Mouse (Mus musculus) brown adipose tissue, adult 24 weeks (tissue): Measurements from ENCODE around the gene Zfp592. TPM values are rescaled to one million over a fixed set of nuclear protein-coding genes. Genes with fewer than 3 reads are reported as not detected.

Experiments used
- H3K27ac ChIP-seq: fragments of 200-500 bp; replicated peaks from 2 replicates; pipeline ENCODE4 v1.5.1; 2012; ENCODE audit warnings: low read depth, mild to moderate bottlenecking, low read length
- H3K4me1 ChIP-seq: fragments of 200-500 bp; 2 replicates; pipeline ENCODE4 v1.6.1; 2012; ENCODE audit warnings: low read length, mixed read lengths; ENCODE audit not compliant: control insufficient read depth, insufficient read depth, insufficient read length
- H3K4me3 ChIP-seq: fragments of 200-500 bp; 2 replicates; pipeline ENCODE4 v1.5.1; 2012; ENCODE audit warnings: low read depth, mild to moderate bottlenecking, low read length, moderate library complexity; ENCODE audit not compliant: insufficient read depth
- polyA plus RNA-seq: library from polyadenylated mRNA; stranded (reverse); fragments of >200 nt; gene quantifications from 2 replicates; pipeline ENCODE4 v1.2.4, GENCODE M21; 2012; ENCODE audit not compliant: missing spikeins, insufficient read depth, insufficient read length

Zfp592 gene
- polyA plus RNA-seq, 1 experiment = 15.6 TPM

DNA sequence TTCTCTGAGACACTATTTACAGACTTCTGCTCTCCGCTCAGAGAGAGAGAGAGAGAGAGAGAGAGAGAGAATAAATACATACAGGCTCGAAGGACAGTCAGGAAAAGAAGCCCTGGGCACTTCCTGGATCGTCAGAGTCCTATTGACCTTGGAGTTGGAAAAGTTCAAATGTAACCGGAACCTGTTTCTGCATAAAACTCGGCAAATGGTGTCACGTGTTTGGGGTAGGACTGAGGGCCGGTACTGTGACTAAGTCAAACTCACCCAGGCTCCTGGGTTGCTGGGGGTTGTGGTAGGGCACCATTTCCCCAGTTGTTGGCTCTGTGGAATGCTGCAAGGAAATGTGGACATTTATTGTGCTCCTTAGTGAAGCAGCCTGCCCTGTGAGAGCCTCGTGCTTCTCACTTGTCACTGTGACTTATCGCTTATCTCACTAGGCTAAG lies 65.3 kb downstream of the Zfp592 start:
- H3K4me1 ChIP-seq = peaks cover 10% of the 10 kb centered on the region; the same call in 1 of the 2 replicates
- H3K27ac ChIP-seq = peak overlapping the region; percentile 12
- no peak overlapping the region for H3K4me3 ChIP-seq

DNA sequence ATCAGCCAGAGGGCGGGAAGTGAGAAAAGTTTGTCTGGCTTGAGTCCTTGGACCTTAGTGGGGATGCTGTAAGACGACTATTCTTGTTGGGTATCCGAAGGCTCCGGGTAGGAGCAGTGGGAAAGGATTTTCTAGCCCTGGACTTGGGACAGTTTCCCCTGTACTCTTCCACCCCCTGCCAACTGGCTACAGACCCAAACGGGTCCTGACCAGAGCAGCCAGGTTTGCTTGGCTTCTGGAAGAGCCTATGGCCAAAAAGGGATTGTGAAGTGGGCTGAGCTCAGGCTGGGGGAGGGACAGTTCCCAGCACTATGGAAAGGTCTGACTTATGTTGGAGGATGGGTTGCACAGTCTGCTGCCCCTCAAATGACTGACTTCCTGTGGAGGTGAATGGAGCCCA lies 65.9 kb downstream of the Zfp592 start:
- Histone ChIP-seq H3K4me3 (no peak overlapping the region), H3K27ac (no peak overlapping the region), H3K4me1 (peaks cover 10% of the 10 kb centered on the region; the same call in 1 of the 2 replicates)

DNA sequence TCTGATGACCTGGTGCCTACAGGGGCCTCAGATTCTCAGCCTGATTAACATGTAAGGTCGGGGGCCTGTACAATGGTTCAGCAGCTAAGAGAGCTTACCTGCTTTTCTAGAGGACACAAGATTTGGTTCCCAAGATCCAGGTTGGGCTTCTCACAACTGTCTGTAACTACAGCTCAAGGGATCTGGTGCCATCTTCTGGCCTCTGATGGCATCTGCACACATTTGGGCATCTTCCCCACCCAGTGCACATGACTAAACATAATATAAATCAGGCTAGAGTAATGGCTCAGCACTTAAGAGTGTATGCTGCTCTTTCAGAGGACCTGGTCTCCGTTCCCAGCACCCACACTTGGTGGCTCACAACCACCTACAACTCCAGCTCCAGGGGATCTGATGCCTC lies 67.4 kb downstream of the Zfp592 start:
- Histone ChIP-seq H3K4me3 (no peak overlapping the region), H3K27ac (no peak overlapping the region), H3K4me1 (peaks cover 10% of the 10 kb centered on the region; the same call in 1 of the 2 replicates)

DNA sequence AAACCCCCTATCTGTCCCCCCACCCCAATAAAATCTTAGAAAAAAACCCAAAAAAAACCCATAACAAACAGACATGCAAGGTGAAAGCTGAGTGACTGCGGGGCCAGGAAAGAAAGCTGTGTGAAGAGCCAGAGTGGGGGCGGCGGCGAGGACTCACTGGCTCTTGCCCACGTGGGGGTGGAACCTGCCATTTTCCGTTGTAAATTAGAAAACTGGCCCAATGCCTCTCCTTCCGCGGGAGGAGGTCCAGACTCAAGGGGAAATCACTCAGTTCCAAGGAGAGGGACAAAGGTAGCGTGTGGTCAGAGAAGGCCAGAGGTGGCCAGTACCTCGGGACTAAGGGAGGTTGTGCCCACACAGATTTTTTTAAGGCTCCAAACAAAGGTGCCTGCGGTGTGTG lies 68.5 kb downstream of the Zfp592 start:
- no peak overlapping the region for H3K4me3 ChIP-seq
- no peak overlapping the region for H3K27ac ChIP-seq
- H3K4me1 ChIP-seq = peaks cover 10% of the 10 kb centered on the region; the same call in 1 of the 2 replicates

DNA sequence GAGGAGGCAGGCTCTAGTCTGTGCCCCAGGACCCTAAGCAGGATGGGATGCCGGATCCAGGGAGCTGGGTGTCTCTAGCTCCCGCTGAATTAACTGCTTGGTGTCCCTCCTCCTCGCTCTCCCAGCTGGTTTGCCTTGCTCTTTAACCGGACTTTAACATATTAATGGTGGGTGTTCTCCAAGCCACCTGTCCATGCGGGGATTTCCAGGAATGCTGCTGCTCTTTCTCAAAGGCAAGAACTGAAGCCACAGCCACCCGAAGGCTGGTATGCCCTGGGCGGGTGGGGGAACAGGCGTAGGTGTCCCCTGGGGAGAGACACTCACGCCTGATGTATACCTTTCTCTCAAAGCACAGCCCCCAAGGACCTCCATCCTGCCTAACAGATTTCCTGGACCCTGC lies 69.9 kb downstream of the Zfp592 start:
- no peak overlapping the region for H3K27ac ChIP-seq
- peaks cover 9% of the 10 kb centered on the region; the same call in 1 of the 2 replicates for H3K4me1 ChIP-seq
- H3K4me3 ChIP-seq = no peak overlapping the region

DNA sequence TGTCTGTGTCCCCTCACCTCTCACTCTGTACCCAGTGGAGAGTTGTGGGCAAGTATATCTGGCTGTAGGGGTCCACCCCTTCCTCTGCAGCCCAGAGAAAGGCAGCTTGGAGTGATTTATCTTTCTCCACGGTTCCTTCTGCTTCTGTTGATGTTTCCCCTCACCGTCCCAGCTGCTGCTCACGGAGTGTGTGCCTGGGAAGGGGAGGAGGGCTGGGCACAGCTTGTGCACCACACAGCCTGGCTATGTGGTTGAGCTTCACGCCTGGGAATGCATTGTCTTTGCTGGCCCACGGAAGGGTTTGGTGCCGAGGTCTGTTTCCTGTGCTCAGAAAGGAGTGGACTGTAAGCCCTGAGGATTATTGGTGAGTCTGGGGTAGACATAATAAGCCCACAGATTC lies 73.2 kb downstream of the Zfp592 start:
- Histone ChIP-seq H3K27ac (no peak overlapping the region), H3K4me1 (peaks cover 3% of the 10 kb centered on the region; the same call in 1 of the 2 replicates), H3K4me3 (no peak overlapping the region)

DNA sequence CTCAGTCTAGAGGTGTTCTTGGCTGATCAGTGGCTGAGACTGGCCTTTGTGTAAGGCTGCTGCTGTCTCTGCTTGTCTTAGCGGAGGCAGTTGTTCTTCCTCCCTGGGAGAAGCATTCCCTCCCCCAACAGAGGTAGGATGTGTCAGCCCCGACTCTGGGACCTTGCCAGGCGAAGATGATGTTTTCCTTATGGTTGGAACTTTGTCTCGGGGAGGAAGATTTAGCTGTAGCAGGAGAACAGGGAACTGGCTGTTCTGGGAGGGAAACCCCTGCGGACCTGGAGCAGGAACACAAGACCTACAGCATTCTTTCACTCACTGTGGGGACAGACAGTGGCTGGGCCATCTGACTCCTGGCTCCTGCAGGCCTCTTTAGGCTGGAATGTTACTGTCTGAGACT lies 79.0 kb downstream of the Zfp592 start:
- no peak overlapping the region for H3K4me3 ChIP-seq
- H3K27ac ChIP-seq = peak overlapping the region; percentile 19
- H3K4me1 ChIP-seq = peaks cover 6% of the 10 kb centered on the region

DNA sequence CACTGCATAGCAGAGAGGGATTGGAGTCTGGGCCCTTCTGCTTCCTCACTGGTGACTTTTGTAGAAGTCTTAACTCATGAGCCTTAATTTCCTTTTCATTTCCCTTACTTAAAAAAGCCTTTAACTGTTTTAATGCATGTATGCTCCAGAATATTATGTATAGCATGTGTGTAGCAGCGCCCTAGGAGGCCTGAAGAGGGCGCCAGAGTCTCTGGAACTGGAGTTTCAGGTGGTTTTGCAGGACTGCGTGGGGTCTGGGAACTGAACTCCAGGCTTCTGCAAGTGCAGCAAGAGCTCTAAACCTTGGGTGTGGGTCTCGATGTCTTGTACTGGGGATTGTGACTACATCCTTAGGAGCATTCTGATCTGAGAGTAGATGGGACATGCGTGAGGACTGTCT lies 79.8 kb downstream of the Zfp592 start:
- Histone ChIP-seq H3K27ac (0 out of 2 replicates have a peak overlapping the region, but pooled peaks have one; percentile 19), H3K4me1 (peaks cover 6% of the 10 kb centered on the region), H3K4me3 (no peak overlapping the region)

DNA sequence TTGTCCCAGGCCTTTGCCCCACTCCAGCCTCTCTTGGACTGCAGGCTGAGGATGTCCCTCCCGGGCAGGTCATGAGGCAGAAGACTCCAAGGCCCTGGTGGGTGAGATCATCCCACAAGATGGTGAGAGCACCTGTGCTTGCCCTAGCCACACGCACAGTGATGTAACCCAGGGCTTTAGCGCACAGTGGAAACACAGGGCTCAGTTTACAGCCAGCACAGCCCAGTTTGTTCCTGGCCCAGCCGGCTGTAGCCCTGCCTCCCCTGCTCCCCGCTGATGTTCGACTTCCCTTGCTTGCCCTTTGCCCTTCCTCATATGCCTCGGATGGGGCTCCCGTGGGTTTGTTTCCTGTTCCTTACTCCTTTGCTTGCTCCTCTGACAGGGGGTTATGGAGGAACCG lies 81.1 kb downstream of the Zfp592 start:
- Histone ChIP-seq H3K4me3 (no peak overlapping the region), H3K4me1 (peaks cover 6% of the 10 kb centered on the region), H3K27ac (no peak overlapping the region)

DNA sequence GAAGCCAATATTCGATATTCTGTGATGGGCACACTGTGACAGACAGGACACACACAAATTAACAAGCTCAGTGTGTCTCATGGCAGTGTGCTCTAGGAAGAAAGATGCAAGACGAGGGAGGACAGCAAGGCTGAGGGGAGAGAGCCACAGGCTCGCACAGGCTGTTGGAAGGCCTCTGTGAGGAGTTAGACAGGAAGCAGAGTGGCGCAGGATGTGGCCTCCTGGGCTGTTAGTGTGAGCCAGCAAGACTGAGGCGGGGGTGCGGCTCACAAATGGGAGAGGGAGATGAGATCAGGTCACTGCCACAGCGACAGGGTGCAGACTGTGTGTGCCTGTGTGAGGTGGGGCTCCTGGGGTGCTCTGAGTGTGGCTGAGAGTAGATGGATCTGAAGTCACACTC lies 81.8 kb downstream of the Zfp592 start:
- Histone ChIP-seq H3K27ac (no peak overlapping the region; the same call in 1 of the 2 replicates), H3K4me3 (no peak overlapping the region), H3K4me1 (peaks cover 6% of the 10 kb centered on the region)

DNA sequence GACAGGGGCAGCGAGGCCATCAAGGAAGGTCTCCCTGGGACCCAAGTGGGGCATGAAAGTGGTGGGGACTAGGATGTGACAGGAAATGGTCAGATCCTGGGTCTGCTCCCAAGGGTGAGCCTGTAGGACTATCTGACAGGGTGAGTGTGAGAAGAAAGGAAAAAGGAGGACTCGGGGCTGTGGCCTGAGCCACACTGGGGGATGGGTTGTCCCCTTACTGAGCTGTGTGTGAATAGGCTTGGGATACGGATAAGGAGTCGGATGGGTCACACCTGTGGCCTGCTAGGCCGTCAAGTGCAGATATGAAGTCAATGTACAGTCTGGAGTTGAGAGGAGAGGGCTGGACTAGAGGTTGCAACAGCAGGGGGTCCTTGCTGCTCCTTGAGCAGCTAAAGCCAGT lies 82.3 kb downstream of the Zfp592 start:
- Histone ChIP-seq H3K4me3 (no peak overlapping the region), H3K27ac (no peak overlapping the region; the same call in 1 of the 2 replicates), H3K4me1 (peaks cover 7% of the 10 kb centered on the region)

DNA sequence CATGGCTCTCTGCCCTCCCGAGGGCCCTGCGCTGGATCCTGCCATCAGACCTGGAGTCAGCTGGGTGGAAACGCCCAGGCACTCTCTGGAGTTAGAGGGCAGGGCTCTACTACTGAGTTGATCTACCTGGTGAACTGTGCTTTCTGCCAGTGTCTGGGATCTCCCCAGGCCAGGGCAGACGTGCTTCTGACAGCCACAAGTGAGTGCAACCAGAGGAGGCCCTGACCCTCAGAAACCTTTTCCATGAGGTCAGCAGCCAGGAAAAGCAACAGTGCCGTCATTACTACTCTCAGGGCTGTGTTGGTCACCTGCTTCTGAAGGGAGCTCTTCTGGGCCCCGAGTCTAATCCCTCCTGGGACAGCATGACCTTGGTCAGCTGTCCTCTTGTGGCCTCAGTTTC lies 83.5 kb downstream of the Zfp592 start:
- Histone ChIP-seq H3K4me3 (no peak overlapping the region), H3K27ac (no peak overlapping the region), H3K4me1 (peaks cover 11% of the 10 kb centered on the region)

DNA sequence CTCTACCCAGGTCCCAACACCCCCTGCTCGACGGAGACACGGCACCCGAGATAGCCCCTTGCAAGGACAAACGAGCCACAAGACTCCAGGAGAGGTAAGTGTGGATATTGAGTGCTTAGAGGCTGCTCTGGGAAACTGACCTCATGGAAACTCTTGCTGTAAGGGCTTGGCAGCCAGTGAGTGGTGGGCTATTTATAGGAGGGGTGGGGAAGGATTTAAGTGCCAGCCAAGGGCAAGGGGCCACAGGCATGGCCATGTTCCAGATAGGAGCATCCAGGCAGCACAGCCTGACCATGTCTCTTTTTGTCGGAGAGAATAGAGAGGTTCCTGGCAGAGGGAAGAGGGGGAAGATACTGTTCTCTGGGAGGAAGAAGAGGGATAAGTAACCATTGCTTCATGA lies 85.3 kb downstream of the Zfp592 start:
- Histone ChIP-seq H3K4me1 (peaks cover 11% of the 10 kb centered on the region), H3K27ac (no peak overlapping the region), H3K4me3 (no peak overlapping the region)

DNA sequence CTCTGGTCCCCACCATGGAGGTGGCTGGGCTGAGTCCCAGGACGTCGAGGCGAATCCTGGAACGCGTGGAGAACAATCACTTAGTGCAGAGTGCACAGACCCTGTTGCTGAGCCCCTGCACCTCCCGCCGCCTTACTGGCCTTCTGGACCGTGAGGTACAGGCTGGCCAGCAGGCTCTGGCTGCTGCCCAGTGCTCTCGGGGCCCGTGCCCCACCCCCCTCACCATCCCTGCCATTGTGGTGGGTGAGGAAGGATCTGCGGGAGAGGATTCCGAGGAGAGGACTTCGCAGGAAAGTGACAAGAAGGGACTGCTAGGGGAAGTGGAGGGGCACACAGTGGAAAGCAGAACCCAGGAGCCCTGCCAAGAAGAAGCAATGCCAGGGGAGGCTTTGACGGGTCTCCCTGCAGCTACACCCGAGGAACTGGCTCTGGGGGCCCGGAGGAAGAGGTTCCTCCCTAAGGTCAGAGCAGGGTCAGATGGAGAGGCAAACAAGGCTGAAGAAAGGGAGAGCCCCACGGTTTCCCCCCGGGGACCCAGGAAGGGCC lies 100.0 kb downstream of the Zfp592 start:
- H3K27ac ChIP-seq = no peak overlapping the region
- H3K4me3 ChIP-seq = no peak overlapping the region
- H3K4me1 ChIP-seq = no peaks in the 10 kb centered on the region

DNA sequence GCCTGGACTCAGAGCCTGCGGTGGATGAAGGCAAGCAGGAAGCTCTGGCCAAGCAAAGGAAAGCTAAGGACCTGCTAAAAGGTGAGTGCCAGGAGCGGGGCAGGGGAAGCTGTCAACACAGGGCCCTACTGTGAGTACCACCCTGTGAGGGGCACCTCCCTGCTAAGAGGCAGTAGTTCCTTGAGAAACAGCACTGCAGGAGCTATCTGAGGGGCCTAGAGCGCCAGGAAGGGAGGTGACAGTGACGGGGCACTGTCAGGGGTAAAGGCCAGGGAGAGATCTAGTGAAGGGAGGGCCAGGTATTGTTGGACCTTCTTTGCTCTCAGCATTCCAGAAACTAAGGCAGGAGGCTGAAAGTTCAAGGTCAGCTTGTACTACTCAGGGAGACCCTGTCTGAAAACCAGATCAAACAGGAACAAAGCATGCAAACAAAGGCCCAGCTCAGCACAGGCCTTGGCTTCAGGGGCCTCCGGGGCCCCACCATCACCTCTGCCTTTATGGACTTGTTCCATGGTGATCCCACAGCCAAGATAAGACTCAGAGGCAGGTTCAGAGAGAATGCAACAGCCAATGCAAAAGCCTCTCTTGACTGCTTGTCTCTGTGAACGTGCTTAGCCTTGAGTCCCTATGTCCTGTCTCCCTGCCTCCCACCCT lies 100.8 kb downstream of the Zfp592 start:
- H3K27ac ChIP-seq = no peak overlapping the region
- no peak overlapping the region for H3K4me3 ChIP-seq
- no peaks in the 10 kb centered on the region for H3K4me1 ChIP-seq
